Mouse (Mus musculus) embryo, embryonic 11 days (tissue): ENCODE data around the gene Olfr465-ps1.
A peak's percentile ranks its signal among the peaks of the same experiment; 100 is the strongest.

Experiments used
- DNase-seq: peaks from one replicate; pipeline ENCODE4 v3.0.0-alpha.2; 2015

Gene Olfr465-ps1

GRCm38 (mm10) chr13:65137789-65138188 is at the start of gene Olfr465-ps1:
Gene Olfr465-ps1 (plus strand): TSS chr13:65138089.
- DNase-seq: no peak

GRCm38 (mm10) chr13:65095923-65096322 is 42.0 kb upstream of the Olfr465-ps1 start:
- DNase-seq: no peak

- DNase-seq: no peak
Observed at GRCm38 (mm10) chr13:65097018-65097417, 40.9 kb upstream of the Olfr465-ps1 start.

- DNase-seq: no peak
Observed at GRCm38 (mm10) chr13:65100678-65101077, 37.2 kb upstream of the Olfr465-ps1 start.

GRCm38 (mm10) chr13:65101232-65101631 is 36.7 kb upstream of the Olfr465-ps1 start:
- DNase-seq: no peak

- DNase-seq: peak; percentile 20
Observed at GRCm38 (mm10) chr13:65111961-65112360, 25.9 kb upstream of the Olfr465-ps1 start.

- peak; percentile 95 for DNase-seq
Observed at GRCm38 (mm10) chr13:65112459-65113110, 25.3 kb upstream of the Olfr465-ps1 start, which contains the start of gene Mfsd14b. Gene Mfsd14b (minus strand): TSS chr13:65112975.

- peak; percentile 4 for DNase-seq
Observed at GRCm38 (mm10) chr13:65113239-65113638, 24.6 kb upstream of the Olfr465-ps1 start.

- no peak for DNase-seq
Observed at GRCm38 (mm10) chr13:65120984-65121383, 16.9 kb upstream of the Olfr465-ps1 start.

GRCm38 (mm10) chr13:65122111-65122510 is 15.8 kb upstream of the Olfr465-ps1 start:
- no peak for DNase-seq

GRCm38 (mm10) chr13:65127063-65127847 is 10.6 kb upstream of the Olfr465-ps1 start:
- DNase-seq: no peak

- DNase-seq: no peak
Observed at GRCm38 (mm10) chr13:65149940-65150339, 12.1 kb downstream of the Olfr465-ps1 start, which contains the start of gene Olfr466. Gene Olfr466 (plus strand): TSS chr13:65150240.

GRCm38 (mm10) chr13:65174102-65174501 is 36.2 kb downstream of the Olfr465-ps1 start:
- no peak for DNase-seq

- peak; percentile 66 for DNase-seq
Observed at GRCm38 (mm10) chr13:65175734-65176471, 38.0 kb downstream of the Olfr465-ps1 start.

GRCm38 (mm10) chr13:65176472-65177091 is 38.7 kb downstream of the Olfr465-ps1 start:
- DNase-seq: no peak
